Mouse (Mus musculus): ENCODE measurements around the gene Calr3. TPM values are rescaled to one million over a fixed set of nuclear protein-coding genes. Genes with fewer than 3 reads are reported as not detected.

The Calr3 gene
- total and polyA plus RNA-seq, 3 experiments = 2.7 to 4.0 TPM; not detected in 1

GRCm38 (mm10) chr8:72469984-72470383 lies 26.3 kb upstream of the Calr3 start:
- H3K27me3 ChIP-seq (ENCODE audit: control insufficient read depth in 1 of 2, insufficient read depth in 2 of 2, low read length in 2 of 2) = no peaks in the 10 kb centered on the region
- no peak overlapping the region for H3K27ac ChIP-seq (ENCODE audit: control insufficient read depth, low read depth, low read length)
- peaks cover 0 to 7% of the 10 kb centered on the region in 2 experiments; a peak in 2 of 4 replicates for H3K4me1 ChIP-seq (ENCODE audit: control insufficient read depth in 1 of 2, insufficient read depth in 2 of 2, low read length in 2 of 2)
- no peak for DNase-seq (ENCODE audit: low read depth, low spot score)
- H3K9me3 ChIP-seq (replicated peaks; ENCODE audit: insufficient read depth, low read length) = no peaks in the 10 kb centered on the region
- H3K36me3 ChIP-seq (ENCODE audit: control insufficient read depth in 1 of 2, insufficient read depth in 2 of 2, low read length in 2 of 2) = peaks cover 11 to 14% of the 10 kb centered on the region in 2 experiments
- no peak overlapping the region for H3K4me3 ChIP-seq (ENCODE audit: control insufficient read depth in 1 of 2, insufficient read depth in 1 of 2, low read depth in 2 of 2, low read length in 2 of 2)
- no peak overlapping the region for H3K9ac ChIP-seq (ENCODE audit: control insufficient read depth, low read depth, low read length, poor library complexity, severe bottlenecking)
- peaks cover 28% of the 10 kb centered on the region for H3K79me2 ChIP-seq (ENCODE audit: control insufficient read depth, insufficient read depth, low read length, poor library complexity)
- no peak for TF ChIP-seq MAZ (IDR thresholded peaks at IDR 0.05; ENCODE audit: low read depth, low read length)
- no peak for TF ChIP-seq E2F4 (IDR thresholded peaks at IDR 0.05; ENCODE audit: borderline replicate concordance, low read depth, low read length)
- TF ChIP-seq MXI1 (IDR thresholded peaks at IDR 0.05; ENCODE audit: low read depth, low read length) = no peak
- no peak for TF ChIP-seq TCF12 (IDR thresholded peaks at IDR 0.05; ENCODE audit: low read depth, low read length)

GRCm38 (mm10) chr8:72469243-72469642 lies 25.6 kb upstream of the Calr3 start:
- Histone ChIP-seq H3K36me3 (ENCODE audit: control insufficient read depth in 1 of 2, insufficient read depth in 2 of 2, low read length in 2 of 2) (peaks cover 11 to 13% of the 10 kb centered on the region in 2 experiments), H3K27me3 (ENCODE audit: control insufficient read depth in 1 of 2, insufficient read depth in 2 of 2, low read length in 2 of 2) (no peaks in the 10 kb centered on the region), H3K27ac (ENCODE audit: control insufficient read depth, low read depth, low read length) (no peak overlapping the region), H3K9me3 (replicated peaks; ENCODE audit: insufficient read depth, low read length) (no peaks in the 10 kb centered on the region), H3K9ac (ENCODE audit: control insufficient read depth, low read depth, low read length, poor library complexity, severe bottlenecking) (no peak overlapping the region), H3K4me1 (ENCODE audit: control insufficient read depth in 1 of 2, insufficient read depth in 2 of 2, low read length in 2 of 2) (peaks cover 0 to 7% of the 10 kb centered on the region in 2 experiments; a peak in 2 of 4 replicates), H3K79me2 (ENCODE audit: control insufficient read depth, insufficient read depth, low read length, poor library complexity) (peaks cover 21% of the 10 kb centered on the region), H3K4me3 (ENCODE audit: control insufficient read depth in 1 of 2, insufficient read depth in 1 of 2, low read depth in 2 of 2, low read length in 2 of 2) (no peak overlapping the region)
- TF ChIP-seq ZC3H11A (IDR thresholded peaks at IDR 0.05; ENCODE audit: low read depth, low read length) (no peak), GATA1 (IDR thresholded peaks at IDR 0.05; ENCODE audit: low read depth, low read length) (no peak), MYB (IDR thresholded peaks at IDR 0.05; ENCODE audit: low read depth, low read length) (no peak), NELFE (IDR thresholded peaks at IDR 0.05; ENCODE audit: low read depth, low read length) (no peak), MAFK (IDR thresholded peaks at IDR 0.05; ENCODE audit: borderline replicate concordance, low read depth, low read length) (no peak), KAT2A (conservative IDR thresholded peaks at IDR 0.05; ENCODE audit: low read depth, low read length) (no peak), NRF1 (IDR thresholded peaks at IDR 0.05; ENCODE audit: insufficient read depth, low read depth, low read length, poor library complexity, severe bottlenecking) (no peak)
- DNase-seq (ENCODE audit: low read depth, low spot score) = no peak

- no peak for TF ChIP-seq USF1 (IDR thresholded peaks at IDR 0.05; ENCODE audit: low read depth, low read length)
- no peak for TF ChIP-seq TAL1 (IDR thresholded peaks at IDR 0.05; ENCODE audit: low read length)
- no peak for TF ChIP-seq GATA1 (IDR thresholded peaks at IDR 0.05; ENCODE audit: low read depth, low read length)
- no peak for TF ChIP-seq UBTF (IDR thresholded peaks at IDR 0.05; ENCODE audit: borderline replicate concordance, insufficient read depth, low read depth, low read length)
- no peak for TF ChIP-seq HCFC1 (IDR thresholded peaks at IDR 0.05; ENCODE audit: low read depth, low read length)
- TF ChIP-seq EP300 (IDR thresholded peaks at IDR 0.05; ENCODE audit: low read depth in 1 of 2, low read length in 2 of 2) = no peak
- no peak for TF ChIP-seq MEF2A (IDR thresholded peaks at IDR 0.05; ENCODE audit: extremely low read depth, insufficient replicate concordance, low read depth, low read length, poor library complexity, severe bottlenecking)
- no peak for TF ChIP-seq SMC3 (IDR thresholded peaks at IDR 0.05; ENCODE audit: low read depth, low read length)
- no peak for TF ChIP-seq MXI1 (IDR thresholded peaks at IDR 0.05; ENCODE audit: low read depth, low read length)
- Histone ChIP-seq H3K79me2 (ENCODE audit: control insufficient read depth, insufficient read depth, low read length, poor library complexity) (no peaks in the 10 kb centered on the region), H3K27me3 (ENCODE audit: control insufficient read depth in 1 of 2, insufficient read depth in 2 of 2, low read length in 2 of 2) (no peaks in the 10 kb centered on the region), H3K4me3 (ENCODE audit: control insufficient read depth in 1 of 2, insufficient read depth in 1 of 2, low read depth in 2 of 2, low read length in 2 of 2) (no peak overlapping the region), H3K27ac (ENCODE audit: control insufficient read depth, low read depth, low read length) (no peak overlapping the region), H3K9ac (ENCODE audit: control insufficient read depth, low read depth, low read length, poor library complexity, severe bottlenecking) (no peak overlapping the region), H3K36me3 (ENCODE audit: control insufficient read depth in 1 of 2, insufficient read depth in 2 of 2, low read length in 2 of 2) (peaks cover 0 to 6% of the 10 kb centered on the region in 2 experiments; a peak in 2 of 4 replicates), H3K4me1 (ENCODE audit: control insufficient read depth in 1 of 2, insufficient read depth in 2 of 2, low read length in 2 of 2) (no peaks in the 10 kb centered on the region), H3K9me3 (replicated peaks; ENCODE audit: insufficient read depth, low read length) (no peaks in the 10 kb centered on the region)
- DNase-seq (ENCODE audit: low read depth, low spot score) = no peak
Observed at GRCm38 (mm10) chr8:72464211-72464610, 20.5 kb upstream of the Calr3 start.
